Comparison of ENCODE assay signal across 15 mouse cellular contexts in the genomic region with DNA sequence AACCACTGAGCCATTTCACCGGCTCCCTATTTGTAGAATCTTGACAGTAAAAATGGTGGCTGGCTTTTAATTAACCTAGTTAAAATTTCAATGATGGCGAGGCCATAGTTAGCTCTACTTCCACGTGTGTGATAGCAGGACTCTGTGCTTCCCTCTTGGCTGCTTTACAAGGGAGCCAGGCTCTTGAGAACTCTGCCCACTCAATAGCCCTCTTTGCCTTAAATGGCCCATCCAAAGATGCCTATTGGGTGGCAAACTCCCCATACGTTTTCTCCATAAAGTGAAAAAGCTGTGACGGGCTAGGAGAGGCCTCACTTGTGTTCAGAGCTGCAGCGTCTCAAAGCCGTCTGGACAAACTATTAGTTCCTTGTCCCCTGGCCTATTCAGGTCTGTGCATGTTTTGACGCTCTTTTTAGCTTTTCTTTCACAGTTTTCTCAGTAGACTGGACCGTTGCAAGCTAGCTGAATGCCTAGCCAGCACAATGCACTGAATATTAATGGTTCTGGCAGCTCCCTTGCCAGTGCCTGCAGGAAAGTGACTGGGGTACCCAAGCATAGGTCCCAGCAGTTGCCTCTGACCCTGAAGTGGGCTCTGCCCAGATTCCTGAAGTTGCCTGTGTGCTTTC.
DNase-seq lines count a peak whose midpoint lies in the region; ATAC-seq and TF ChIP-seq lines count a peak whose summit lies in the region.
"Had no signal": no experiment of that assay in that cellular context is flagged by ENCODE, and none has a peak within 500 bp of the region (broad histone marks: within the 10 kb centered on the region; RNA-seq: fewer than 3 reads in every experiment).

No protein-coding gene starts in this region.

- TF ChIP-seq POLR2A in cerebellum, adult 2 months (IDR thresholded peaks at IDR 0.05; ENCODE audit: borderline replicate concordance, insufficient read depth, low read length) = no peak

- H3K27me3 ChIP-seq in hindbrain, embryonic 13.5 days = no peaks in the 10 kb centered on the region
- no peaks in the 10 kb centered on the region for H3K27me3 ChIP-seq in midbrain, embryonic 14.5 days (ENCODE audit: control insufficient read depth, insufficient read depth, low read length)
- no peaks in the 10 kb centered on the region for H3K27me3 ChIP-seq in cerebellum, adult 2 months (ENCODE audit: control insufficient read depth, insufficient read depth, low read length)
- H3K27me3 ChIP-seq: megakaryocyte, embryonic 14.5 days; stomach, embryonic 15.5 days had no signal

- no peak for DNase-seq in layer of hippocampus, adult 2 months (ENCODE audit: low spot score in 2 of 2)
- no peak for DNase-seq in layer of hippocampus, adult 18-20 months (ENCODE audit: low spot score in 2 of 2)
- peak; percentile 47 for DNase-seq in midbrain, embryonic 14.5 days
- no peak for DNase-seq in retina, postnatal 1 day
- DNase-seq in cerebellum, adult 2 months = no peak
- no peak for DNase-seq in gastrocnemius, postnatal 10 days
- no peak for DNase-seq in left cerebral cortex, adult 8-10 months (ENCODE audit: low spot score in 2 of 2)
- DNase-seq: adrenal gland, postnatal 14 days; cerebellum, postnatal 10 days; right cerebral cortex, adult 18-20 months had no signal

- H3K9ac ChIP-seq in hindbrain, embryonic 13.5 days = no peak overlapping the region
- no peak overlapping the region for H3K9ac ChIP-seq in midbrain, embryonic 14.5 days (replicated peaks; ENCODE audit: low read length)
- H3K9ac ChIP-seq: stomach, embryonic 15.5 days had no signal

- H3K27ac ChIP-seq in layer of hippocampus, adult 2 months = peak overlapping the region; percentile 59
- H3K27ac ChIP-seq in hindbrain, embryonic 13.5 days = peak overlapping the region; percentile 49
- peak overlapping the region; percentile 49 for H3K27ac ChIP-seq in midbrain, embryonic 14.5 days (replicated peaks; ENCODE audit: low read depth, low read length)
- no peak overlapping the region for H3K27ac ChIP-seq in cerebellum, adult 2 months (ENCODE audit: insufficient read depth, low read length)
- H3K27ac ChIP-seq: kidney, postnatal 0 days; stomach, embryonic 15.5 days had no signal

- TF ChIP-seq CTCF in layer of hippocampus, adult 2 months (conservative IDR thresholded peaks at IDR 0.05) = no peak
- TF ChIP-seq CTCF in cerebellum, adult 2 months (IDR thresholded peaks at IDR 0.05; ENCODE audit: borderline replicate concordance, insufficient read depth, low read depth, low read length) = no peak

- no peak overlapping the region for H3K4me3 ChIP-seq in layer of hippocampus, adult 2 months
- no peak overlapping the region for H3K4me3 ChIP-seq in hindbrain, embryonic 13.5 days
- no peak overlapping the region for H3K4me3 ChIP-seq in midbrain, embryonic 14.5 days (replicated peaks; ENCODE audit: low read depth, low read length)
- H3K4me3 ChIP-seq in cerebellum, adult 2 months (replicated peaks; ENCODE audit: insufficient read depth, low read depth, low read length) = no peak overlapping the region
- H3K4me3 ChIP-seq: megakaryocyte, embryonic 14.5 days; stomach, embryonic 15.5 days had no signal

- no peaks in the 10 kb centered on the region for H3K9me3 ChIP-seq in hindbrain, embryonic 13.5 days
- no peaks in the 10 kb centered on the region for H3K9me3 ChIP-seq in midbrain, embryonic 14.5 days (ENCODE audit: control insufficient read depth, low read length)
- H3K9me3 ChIP-seq: stomach, embryonic 15.5 days had no signal

- no peak overlapping the region for H3K4me2 ChIP-seq in hindbrain, embryonic 13.5 days
- H3K4me2 ChIP-seq in midbrain, embryonic 14.5 days (ENCODE audit: low read length) = no peak overlapping the region
- H3K4me2 ChIP-seq: stomach, embryonic 15.5 days had no signal

- H3K36me3 ChIP-seq in hindbrain, embryonic 13.5 days = no peaks in the 10 kb centered on the region
- H3K36me3 ChIP-seq in midbrain, embryonic 14.5 days (ENCODE audit: control insufficient read depth, insufficient read depth, low read length) = no peaks in the 10 kb centered on the region
- H3K36me3 ChIP-seq: stomach, embryonic 15.5 days had no signal

- ATAC-seq in hindbrain, embryonic 13.5 days (ENCODE audit: low FRiP score) = peak; percentile 50
- peak; percentile 18; the same call in 1 of the 2 replicates for ATAC-seq in midbrain, embryonic 14.5 days (ENCODE audit: low FRiP score, low TSS enrichment)
- ATAC-seq: intestine, embryonic 16.5 days had no signal

- peaks cover 30% of the 10 kb centered on the region for H3K4me1 ChIP-seq in hindbrain, embryonic 13.5 days (replicated peaks)
- peaks cover 7% of the 10 kb centered on the region; the same call in 1 of the 2 replicates for H3K4me1 ChIP-seq in midbrain, embryonic 14.5 days (ENCODE audit: control insufficient read depth, insufficient read depth, low read length)
- H3K4me1 ChIP-seq in cerebellum, adult 2 months (ENCODE audit: control insufficient read depth, insufficient read depth, low read length) = peaks cover 6% of the 10 kb centered on the region; the same call in 1 of the 2 replicates
- H3K4me1 ChIP-seq: megakaryocyte, embryonic 14.5 days; stomach, embryonic 15.5 days had no signal

- 31% methylated on average over 9 of the region's 9 CpGs for WGBS in hindbrain, embryonic 13.5 days
- WGBS in midbrain, embryonic 14.5 days = 30% methylated on average over 9 of the region's 9 CpGs
- 70% methylated on average over 9 of the region's 9 CpGs for WGBS in cerebellum, adult 2 months
